Mouse (Mus musculus) small intestine, adult 2 months (tissue): ENCODE data around the gene Hoxa3.

Source experiments
- CTCF ChIP-seq: fragments of 200-500 bp; IDR thresholded peaks from 2 replicates; pipeline ENCODE4 v1.5.1; 2012; ENCODE audit warnings: low read depth, mild to moderate bottlenecking, control low read depth, inconsistent platforms, low read length, moderate library complexity, mixed read lengths; ENCODE audit not compliant: insufficient replicate concordance, insufficient read length; ENCODE audit errors: extremely low read depth
- POLR2A ChIP-seq: fragments of 200-500 bp; IDR thresholded peaks from 2 replicates; pipeline ENCODE4 v1.6.1; 2012; ENCODE audit warnings: low read depth, mild to moderate bottlenecking, control low read depth, inconsistent platforms, low read length, moderate library complexity

GRCm38 (mm10) chr6:52202362-52203120, 10.6 kb downstream of the Hoxa3 start:
- no peak for TF ChIP-seq CTCF
- no peak for TF ChIP-seq POLR2A
